Mouse (Mus musculus) forebrain, embryonic 13.5 days (tissue): ENCODE data around the gene Cep95. TPM values are rescaled to one million over a fixed set of nuclear protein-coding genes. Genes with fewer than 3 reads are reported as not detected.
"Not testable (repeated sequence)": the region's sequence is repeated elsewhere in the genome, so short reads cannot be mapped to it uniquely, and the experiment has no call there.

Experiments
- ATAC-seq: fragments of 200-750 bp; cut with Nextera tagmentation; 2 replicates; pipeline ENCODE4 v1.8.0; 2017
- H3K27ac ChIP-seq: fragments of 300-500 bp; sonication (generic); 2 replicates; pipeline ENCODE4 v1.5.1; 2015; ENCODE audit warnings: inconsistent platforms, mild to moderate bottlenecking, moderate library complexity
- H3K27me3 ChIP-seq: fragments of 300-500 bp; sonication (generic); 2 replicates; pipeline ENCODE4 v1.6.1; 2015; ENCODE audit warnings: mild to moderate bottlenecking, inconsistent platforms
- H3K36me3 ChIP-seq: fragments of 300-500 bp; sonication (generic); 2 replicates; pipeline ENCODE4 v1.6.1; 2015; ENCODE audit warnings: mild to moderate bottlenecking, inconsistent platforms; ENCODE audit not compliant: poor library complexity, severe bottlenecking
- H3K4me1 ChIP-seq: fragments of 300-500 bp; sonication (generic); 2 replicates; pipeline ENCODE4 v1.6.1; 2015; ENCODE audit warnings: inconsistent platforms
- H3K4me2 ChIP-seq: fragments of 300-500 bp; sonication (generic); 2 replicates; pipeline ENCODE4 v1.6.1; 2015; ENCODE audit warnings: inconsistent platforms, mild to moderate bottlenecking, moderate library complexity
- H3K4me3 ChIP-seq: fragments of 300-500 bp; sonication (generic); 2 replicates; pipeline ENCODE4 v1.5.1; 2015; ENCODE audit warnings: mild to moderate bottlenecking, inconsistent platforms
- H3K9ac ChIP-seq: fragments of 300-500 bp; sonication (generic); 2 replicates; pipeline ENCODE4 v1.6.1; 2015; ENCODE audit warnings: mild to moderate bottlenecking, inconsistent platforms
- H3K9me3 ChIP-seq: fragments of 300-500 bp; sonication (generic); replicated peaks from 2 replicates; pipeline ENCODE4 v1.6.1; 2016; ENCODE audit warnings: inconsistent platforms
- WGBS: fragments of 180-500 bp; shearing (Covaris S2); methylation state at CpG from one replicate; pipeline ENCODE4 v1.1.7; 2015; 5-methylcytosine and 5-hydroxymethylcytosine counted together
- polyA plus RNA-seq: library from polyadenylated mRNA; unstranded; fragments of >200 nt; fragmentation: Nextera tagmentation; extraction: Ambion mirVana; gene quantifications from 2 replicates; pipeline ENCODE4 v1.2.1, GENCODE M21; 2015

Gene Cep95
- polyA plus RNA-seq: 19.5 and 21.6 TPM in 2 replicates

DNA sequence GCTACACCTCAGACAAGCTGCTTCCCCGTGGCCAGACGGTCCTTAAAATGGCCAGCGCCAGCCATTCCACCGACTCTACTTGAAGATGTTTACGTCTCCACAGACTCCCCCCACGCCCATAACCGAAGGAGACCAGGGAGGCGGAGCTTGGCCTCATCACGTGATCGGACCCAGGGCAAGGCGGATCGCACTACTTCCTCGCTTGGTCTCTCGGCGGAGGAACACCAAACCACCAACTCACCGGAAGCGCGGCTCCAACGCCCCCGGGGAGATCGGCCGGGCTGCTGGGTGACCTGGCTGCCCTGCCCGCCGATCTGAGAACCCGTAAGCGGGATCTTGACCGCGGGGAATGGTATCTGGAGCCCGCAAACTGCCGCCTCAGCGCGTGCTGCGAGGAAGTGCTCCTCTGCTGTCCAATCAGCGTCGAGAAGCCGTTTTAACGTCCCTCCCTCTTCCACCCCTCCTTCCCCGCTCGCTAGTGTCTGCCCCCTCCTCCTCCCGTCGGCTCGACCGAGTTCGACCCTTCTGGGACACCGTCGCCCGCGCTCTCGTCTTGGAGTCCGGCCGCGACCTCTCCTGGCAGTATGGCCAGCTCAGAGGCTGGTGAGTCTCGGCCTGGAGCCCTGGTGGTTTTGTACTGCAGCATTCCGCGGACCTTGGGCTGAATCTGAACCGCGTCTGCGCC, at the start of gene Cep95, which contains the start of gene Ddx5:
Cep95 (plus strand) TSS at position 478 of the 685 bp plus-strand sequence.
Ddx5 (minus strand) TSS at position 411 of the 685 bp plus-strand sequence.
- peak; percentile 91 for ATAC-seq

GRCm38 (mm10) chr11:106740724-106741123, 48.3 kb upstream of the Cep95 start:
- not testable (repeated sequence) for H3K9ac ChIP-seq

More for the DNA sequence above, at the start of gene Cep95, which contains the start of gene Ddx5:
- Histone ChIP-seq H3K27me3 (no peaks in the 10 kb centered on the region), H3K4me3 (peak within 1 kb of the TSS; percentile 98), H3K36me3 (peaks cover 50% of the 10 kb centered on the region), H3K4me1 (peaks cover 31% of the 10 kb centered on the region), H3K27ac (peak within 1 kb of the TSS; percentile 99), H3K4me2 (peak within 1 kb of the TSS; percentile 78), H3K9ac (peak within 1 kb of the TSS; percentile 100), H3K9me3 (no peaks in the 10 kb centered on the region)
- under 1% methylated on average over 58 of the region's 58 CpGs for WGBS

DNA sequence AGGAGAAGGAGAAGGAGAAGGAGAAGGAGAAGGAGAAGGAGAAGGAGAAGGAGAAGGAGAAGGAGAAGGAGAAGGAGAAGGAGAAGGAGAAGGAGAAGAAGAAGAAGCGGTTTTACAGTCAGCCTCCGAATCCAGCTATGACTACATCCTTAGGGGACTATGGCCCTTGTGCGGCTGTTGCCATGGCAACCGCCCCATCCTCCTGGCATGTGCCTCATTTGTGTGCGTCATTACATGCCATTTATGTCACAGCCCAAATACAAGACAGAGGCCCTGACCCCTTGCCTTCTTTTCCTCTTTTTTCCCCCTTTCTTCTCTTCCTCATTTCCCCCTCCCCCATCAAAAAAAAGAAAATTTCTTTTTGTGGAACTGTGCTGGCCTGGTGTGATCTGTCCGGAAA, 47.8 kb upstream of the Cep95 start:
- peak overlapping the region; percentile 19; the same call in 1 of the 2 replicates for H3K27ac ChIP-seq
- no peak overlapping the region for H3K4me2 ChIP-seq
- no peaks in the 10 kb centered on the region for H3K27me3 ChIP-seq
- no peaks in the 10 kb centered on the region for H3K36me3 ChIP-seq
- H3K4me1 ChIP-seq: peaks cover 20% of the 10 kb centered on the region
- 21% methylated on average over 6 of the region's 6 CpGs for WGBS
- H3K4me3 ChIP-seq: no peak overlapping the region
- H3K9ac ChIP-seq: no peak overlapping the region
- H3K9me3 ChIP-seq: no peaks in the 10 kb centered on the region
- ATAC-seq: 0 out of 2 replicates have a peak, but pooled peaks have one; percentile 39

More at GRCm38 (mm10) chr11:106740724-106741123, 48.3 kb upstream of the Cep95 start:
- H3K27ac ChIP-seq, H3K4me2 ChIP-seq, H3K27me3 ChIP-seq, ATAC-seq, H3K9me3 ChIP-seq, H3K4me3 ChIP-seq, H3K36me3 ChIP-seq: not testable (repeated sequence)
- 90% methylated on average over 5 of the region's 8 CpGs for whole genome bisulfite sequencing
- peaks cover 23% of the 10 kb centered on the region for H3K4me1 ChIP-seq

DNA sequence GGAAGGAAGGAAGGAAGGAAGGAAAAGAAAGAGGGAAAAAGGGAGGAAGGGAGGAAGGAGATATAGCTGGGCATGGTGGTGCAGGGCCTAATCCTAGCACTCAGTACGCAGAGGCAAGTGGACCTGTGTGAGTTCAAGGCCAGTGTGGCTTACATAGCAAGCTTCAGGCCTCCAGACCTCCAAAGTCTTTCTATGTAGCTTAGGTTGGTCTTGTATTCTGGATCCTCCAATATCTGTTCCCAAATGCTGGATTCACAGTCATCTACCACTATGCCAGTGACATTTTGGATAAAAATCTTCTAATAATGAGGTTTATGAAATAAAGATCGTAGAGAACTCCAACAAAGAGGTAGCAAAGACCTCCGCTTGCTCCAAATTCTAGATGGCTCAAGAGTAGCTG, 47.2 kb upstream of the Cep95 start:
- Histone ChIP-seq H3K4me3 (no peak overlapping the region), H3K9me3 (no peaks in the 10 kb centered on the region), H3K4me1 (peaks cover 14% of the 10 kb centered on the region), H3K27ac (no peak overlapping the region), H3K4me2 (no peak overlapping the region), H3K36me3 (no peaks in the 10 kb centered on the region), H3K9ac (no peak overlapping the region), H3K27me3 (no peaks in the 10 kb centered on the region)
- ATAC-seq: no peak
- 93% methylated on average over 3 of the region's 3 CpGs for WGBS

GRCm38 (mm10) chr11:106742388-106742841, 46.6 kb upstream of the Cep95 start:
- H3K27me3 ChIP-seq: no peaks in the 10 kb centered on the region
- H3K4me2 ChIP-seq: no peak overlapping the region
- H3K4me1 ChIP-seq: peaks cover 9% of the 10 kb centered on the region
- H3K4me3 ChIP-seq: no peak overlapping the region
- no peak overlapping the region for H3K9ac ChIP-seq
- no peaks in the 10 kb centered on the region for H3K9me3 ChIP-seq
- H3K36me3 ChIP-seq: no peaks in the 10 kb centered on the region
- no peak for ATAC-seq
- H3K27ac ChIP-seq: no peak overlapping the region
- 53% methylated on average over 6 of the region's 6 CpGs for WGBS

- Histone ChIP-seq H3K36me3 (no peaks in the 10 kb centered on the region), H3K27ac (no peak overlapping the region), H3K27me3 (no peaks in the 10 kb centered on the region), H3K4me2 (no peak overlapping the region), H3K4me3 (no peak overlapping the region), H3K4me1 (peaks cover 4% of the 10 kb centered on the region; the same call in 1 of the 2 replicates), H3K9me3 (no peaks in the 10 kb centered on the region), H3K9ac (no peak overlapping the region)
- ATAC-seq: no peak
- 93% methylated on average over 5 of the region's 5 CpGs for WGBS
Measured at GRCm38 (mm10) chr11:106744949-106745348, 44.1 kb upstream of the Cep95 start.

DNA sequence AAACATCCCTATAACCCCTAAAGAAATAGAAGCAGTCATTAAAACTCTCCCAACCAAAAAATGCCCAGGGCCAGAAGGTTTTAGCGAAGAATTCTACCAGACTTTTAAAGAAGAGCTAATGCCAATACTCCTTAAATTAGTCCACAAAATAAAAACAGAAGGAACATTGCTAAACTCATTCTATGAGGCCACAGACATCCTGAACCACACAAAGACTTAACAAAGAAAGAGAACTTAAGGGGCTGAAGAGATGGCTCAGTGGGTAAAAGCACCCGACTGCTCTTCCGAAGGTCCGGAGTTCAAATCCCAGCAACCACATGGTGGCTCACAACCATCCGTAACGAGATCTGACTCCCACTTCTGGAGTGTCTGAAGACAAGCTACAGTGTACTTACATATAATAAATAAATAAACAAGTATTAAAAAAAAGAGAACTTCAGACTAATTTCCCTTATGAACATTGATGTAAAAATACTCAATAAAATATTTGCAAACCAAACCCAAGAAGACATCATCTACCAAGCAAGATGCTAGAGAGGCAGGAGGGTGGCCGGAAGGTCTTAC, 39.4 kb upstream of the Cep95 start:
- not testable (repeated sequence) for H3K4me3 ChIP-seq, H3K9me3 ChIP-seq, H3K27me3 ChIP-seq, H3K27ac ChIP-seq, H3K36me3 ChIP-seq, ATAC-seq, H3K4me1 ChIP-seq, H3K4me2 ChIP-seq, H3K9ac ChIP-seq
- WGBS: 90% methylated on average over 7 of the region's 7 CpGs

DNA sequence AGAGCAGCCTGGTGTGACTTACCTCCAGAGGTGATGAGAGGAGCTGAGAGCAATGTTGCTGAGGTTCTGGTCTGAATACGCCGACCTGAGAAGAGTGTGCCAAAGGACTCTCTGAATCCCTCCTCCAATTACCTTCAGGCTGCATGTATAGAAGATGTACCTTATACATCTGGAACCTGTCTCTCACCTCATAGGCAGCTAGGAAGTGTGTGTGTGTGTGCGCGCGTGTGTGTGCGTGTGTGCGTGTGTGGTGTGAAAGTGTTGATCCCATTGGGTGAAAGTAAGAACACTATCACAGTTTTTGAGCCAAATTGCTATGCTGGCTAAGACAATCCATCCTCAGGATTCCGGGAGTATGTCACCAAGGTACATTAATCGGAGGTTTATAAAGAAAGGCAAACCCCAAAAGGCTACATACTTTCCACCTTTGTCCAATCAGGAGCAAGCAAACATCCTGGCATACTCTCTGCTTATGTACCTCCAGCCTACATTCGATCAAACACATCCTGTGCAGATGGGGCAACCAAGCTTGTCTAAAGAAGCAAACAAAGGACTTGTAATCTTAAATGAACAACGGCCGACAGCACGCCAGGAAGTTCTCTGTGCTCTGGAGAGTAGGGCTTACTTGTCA, 38.8 kb upstream of the Cep95 start, which contains the start of gene Pecam1:
Pecam1 (minus strand) TSS at position 508 of the 631 bp plus-strand sequence.
- Histone ChIP-seq H3K9ac (no peak within 1 kb of the TSS), H3K4me3 (no peak within 1 kb of the TSS), H3K9me3 (no peaks in the 10 kb centered on the region), H3K36me3 (no peaks in the 10 kb centered on the region), H3K27ac (no peak within 1 kb of the TSS), H3K4me1 (no peaks in the 10 kb centered on the region), H3K4me2 (no peak within 1 kb of the TSS), H3K27me3 (no peaks in the 10 kb centered on the region)
- WGBS: 87% methylated on average over 13 of the region's 13 CpGs
- no peak for ATAC-seq

GRCm38 (mm10) chr11:106751039-106752018, 37.7 kb upstream of the Cep95 start, which contains the start of gene Milr1:
TSS of gene Milr1 (plus strand) at chr11:106751226.
- Histone ChIP-seq H3K4me3 (no peak within 1 kb of the TSS), H3K27ac (no peak within 1 kb of the TSS), H3K36me3 (no peaks in the 10 kb centered on the region), H3K27me3 (no peaks in the 10 kb centered on the region), H3K9me3 (no peaks in the 10 kb centered on the region), H3K4me2 (no peak within 1 kb of the TSS), H3K4me1 (no peaks in the 10 kb centered on the region), H3K9ac (no peak within 1 kb of the TSS)
- ATAC-seq: no peak
- WGBS: 92% methylated on average over 17 of the region's 17 CpGs

- WGBS: 93% methylated on average over 7 of the region's 7 CpGs
Measured at GRCm38 (mm10) chr11:106752103-106752502, 36.9 kb upstream of the Cep95 start.

DNA sequence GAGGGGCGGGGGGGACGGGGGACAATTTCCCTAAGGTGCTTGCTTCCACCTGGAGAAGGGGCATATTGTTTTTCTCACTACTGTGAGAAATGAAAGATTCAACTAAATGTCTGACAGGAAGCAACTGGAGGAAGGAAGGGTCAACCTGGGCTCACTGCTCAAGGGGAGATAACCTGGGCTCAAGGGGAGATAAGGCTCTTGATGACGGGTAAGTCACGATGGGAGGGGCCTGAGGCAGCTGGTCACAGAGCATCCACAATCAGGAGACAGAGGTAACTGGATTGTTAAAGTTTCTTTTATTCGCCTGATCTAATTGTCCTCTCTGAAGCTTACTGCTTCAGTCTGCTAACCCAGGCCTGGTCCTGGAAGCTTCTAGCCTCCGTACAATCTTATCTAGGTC, 35.7 kb upstream of the Cep95 start:
- 89% methylated on average over 6 of the region's 6 CpGs for WGBS

More at GRCm38 (mm10) chr11:106752103-106752502, 36.9 kb upstream of the Cep95 start:
- H3K9ac ChIP-seq: no peak overlapping the region
- H3K9me3 ChIP-seq: no peaks in the 10 kb centered on the region
- no peak overlapping the region for H3K4me2 ChIP-seq
- no peaks in the 10 kb centered on the region for H3K27me3 ChIP-seq
- no peak overlapping the region for H3K27ac ChIP-seq
- ATAC-seq: no peak
- H3K4me3 ChIP-seq: no peak overlapping the region
- H3K36me3 ChIP-seq: no peaks in the 10 kb centered on the region
- H3K4me1 ChIP-seq: no peaks in the 10 kb centered on the region

More for the DNA sequence above, 35.7 kb upstream of the Cep95 start:
- no peak for ATAC-seq
- Histone ChIP-seq H3K27me3 (no peaks in the 10 kb centered on the region), H3K4me1 (no peaks in the 10 kb centered on the region), H3K27ac (no peak overlapping the region), H3K9me3 (no peaks in the 10 kb centered on the region), H3K4me3 (no peak overlapping the region), H3K36me3 (no peaks in the 10 kb centered on the region), H3K4me2 (no peak overlapping the region), H3K9ac (no peak overlapping the region)
